Mouse (Mus musculus): Measurements from ENCODE around the gene Hyal2.
A peak's percentile ranks its signal among the peaks of the same experiment; 100 is the strongest.
"Not testable (repeated sequence)": the region's sequence is repeated elsewhere in the genome, so short reads cannot be mapped to it uniquely, and the experiment has no call there.

The Hyal2 gene

DNA sequence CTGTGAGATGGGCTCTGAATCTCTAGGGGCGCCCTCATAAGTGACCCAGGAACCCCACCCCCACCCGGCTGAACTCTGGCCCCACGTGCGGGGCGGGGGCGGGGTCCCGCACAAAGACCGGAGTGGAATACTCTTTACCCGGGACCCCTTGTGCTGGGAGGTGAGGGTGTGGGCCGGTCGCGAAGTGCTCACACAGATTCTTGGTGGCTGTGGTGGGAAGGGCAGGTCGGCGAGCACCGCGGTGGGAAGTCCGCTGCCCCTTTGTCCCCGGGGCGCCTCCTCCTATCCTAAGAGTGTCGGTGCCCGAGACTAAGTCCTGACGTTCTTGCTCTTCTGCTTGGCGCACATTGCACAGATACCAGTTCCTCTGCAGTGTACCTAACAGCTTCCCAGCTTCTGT, 1.5 kb downstream of the Hyal2 start:
- DNase-seq (ENCODE audit: low spot score in 2 of 2), result no peak

DNA sequence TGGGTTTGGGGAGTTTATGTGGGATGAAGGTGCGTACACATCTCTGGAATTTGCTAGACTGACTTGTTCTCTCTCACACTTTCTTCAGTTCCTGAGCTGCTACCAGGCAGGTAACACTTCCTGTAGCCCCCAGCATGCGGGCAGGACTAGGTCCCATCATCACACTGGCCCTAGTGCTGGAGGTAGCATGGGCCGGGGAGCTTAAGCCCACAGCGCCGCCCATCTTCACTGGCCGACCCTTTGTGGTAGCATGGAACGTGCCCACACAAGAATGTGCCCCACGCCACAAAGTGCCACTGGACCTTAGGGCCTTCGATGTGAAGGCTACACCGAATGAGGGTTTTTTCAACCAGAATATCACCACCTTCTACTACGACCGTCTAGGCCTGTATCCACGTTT, 2.3 kb downstream of the Hyal2 start:
- DNase-seq (ENCODE audit: low spot score in 2 of 2), result no peak

DNA sequence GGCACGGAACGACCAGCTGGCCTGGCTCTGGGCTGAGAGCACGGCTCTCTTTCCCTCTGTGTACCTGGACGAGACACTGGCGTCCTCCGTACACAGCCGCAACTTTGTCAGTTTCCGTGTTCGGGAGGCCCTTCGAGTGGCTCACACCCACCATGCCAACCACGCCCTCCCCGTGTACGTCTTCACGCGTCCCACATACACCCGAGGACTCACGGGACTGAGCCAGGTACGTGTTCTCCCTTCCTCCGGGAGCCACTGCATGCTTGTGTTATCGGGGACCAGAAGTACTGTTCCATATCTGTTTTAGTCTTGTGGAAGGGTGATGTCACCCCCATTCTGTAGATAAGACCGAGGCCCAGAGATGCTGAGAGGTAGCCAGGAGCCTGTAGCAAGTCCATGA, 3.1 kb downstream of the Hyal2 start:
- DNase-seq (ENCODE audit: low spot score in 2 of 2), result no peak

DNA sequence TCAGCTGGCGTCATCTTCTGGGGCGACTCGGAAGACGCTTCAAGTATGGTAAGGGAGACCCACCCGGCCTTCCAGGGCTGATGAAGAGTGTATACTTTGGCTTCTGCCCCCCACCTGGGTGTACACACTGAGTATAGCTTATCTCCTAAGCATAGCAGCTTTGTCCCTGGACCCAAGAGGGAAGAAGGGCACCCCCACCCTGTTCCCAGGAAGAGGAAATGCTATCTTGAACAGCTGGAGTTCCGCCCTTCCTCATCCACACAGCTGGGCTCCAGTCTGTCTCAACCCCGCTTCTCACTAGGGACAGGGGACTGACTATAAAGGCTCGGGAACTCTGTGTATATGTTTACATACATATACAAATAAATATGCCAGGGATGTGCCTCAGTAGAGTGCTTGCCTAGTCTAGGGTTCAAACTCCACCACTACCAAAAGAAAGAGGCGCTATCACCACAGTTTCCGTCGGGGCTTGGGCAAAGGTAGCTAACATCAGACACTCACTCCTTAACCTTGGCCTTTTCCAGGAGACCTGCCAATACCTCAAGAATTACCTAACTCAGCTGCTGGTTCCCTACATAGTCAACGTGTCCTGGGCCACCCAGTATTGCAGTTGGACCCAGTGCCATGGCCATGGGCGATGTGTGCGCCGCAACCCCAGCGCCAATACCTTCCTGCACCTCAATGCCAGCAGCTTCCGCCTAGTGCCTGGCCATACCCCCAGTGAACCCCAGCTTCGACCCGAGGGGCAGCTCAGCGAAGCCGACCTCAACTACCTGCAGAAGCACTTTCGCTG, 4.0 kb downstream of the Hyal2 start:
- DNase-seq (ENCODE audit: low spot score in 2 of 2), result no peak

- DNase-seq (ENCODE audit: low spot score in 2 of 2), result no peak
These were observed 4.5 kb downstream of the Hyal2 start for GRCm38 (mm10) chr9:107572327-107572662.

DNA sequence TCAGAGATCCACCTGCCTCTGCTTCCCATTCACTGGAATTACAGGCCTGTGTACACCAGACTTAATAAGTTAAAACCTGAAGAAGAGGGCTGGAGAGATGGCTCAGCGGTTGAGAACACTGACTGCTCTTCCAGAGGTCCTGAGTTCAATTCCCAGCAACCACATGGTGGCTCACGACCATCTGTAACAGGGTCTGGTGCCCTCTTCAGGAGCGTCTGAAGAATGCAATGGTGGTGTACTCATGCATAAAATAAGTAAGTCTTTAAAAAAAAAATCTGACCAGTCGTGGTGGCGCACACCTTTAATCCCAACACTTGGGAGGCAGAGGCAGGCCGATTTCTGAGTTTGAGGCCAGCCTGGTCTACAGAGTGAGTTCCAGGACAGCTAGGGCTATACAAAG, 6.0 kb downstream of the Hyal2 start:
- not testable (repeated sequence) for DNase-seq (ENCODE audit: low spot score in 2 of 2)

DNA sequence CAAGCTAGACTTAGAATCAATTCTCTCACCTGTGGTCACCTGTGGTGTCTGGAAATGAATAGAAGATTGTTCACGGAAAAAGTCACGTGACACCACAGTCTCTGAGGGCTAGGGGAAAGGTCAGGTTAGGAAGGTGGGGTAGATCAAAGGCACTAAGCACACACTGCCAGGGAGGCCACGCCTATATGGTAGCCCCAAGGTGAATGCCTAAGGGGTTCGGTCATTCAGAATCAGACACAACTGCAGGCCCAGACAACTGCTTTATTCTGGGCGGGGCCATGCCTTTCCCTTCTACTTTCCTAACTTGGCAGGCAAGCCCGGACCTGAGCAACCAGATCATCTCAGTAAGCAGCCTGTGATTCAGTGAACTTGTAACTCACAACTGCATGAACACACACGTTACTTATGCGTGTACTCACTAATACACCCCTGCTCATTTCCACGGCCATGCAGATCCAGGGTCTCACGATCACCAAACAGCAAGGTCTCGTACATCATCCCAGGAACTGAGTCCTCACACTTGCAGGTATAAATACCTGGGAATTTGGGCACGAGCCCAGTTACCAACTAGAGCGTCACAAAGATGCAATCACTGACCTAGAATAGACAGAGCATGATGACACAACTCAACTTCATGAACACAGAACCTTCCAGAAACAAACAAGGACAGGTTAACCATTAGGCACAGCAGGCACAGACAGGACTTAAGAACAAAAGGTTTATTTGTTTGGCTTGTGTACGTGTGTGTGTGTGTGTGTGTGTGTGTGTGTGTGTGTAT, 8.0 kb downstream of the Hyal2 start:
- no peak for DNase-seq (ENCODE audit: low spot score in 2 of 2)

GRCm38 (mm10) chr9:107576357-107577107, 8.8 kb downstream of the Hyal2 start, which contains the start of gene Hyal1:
Gene Hyal1, plus strand, starts transcription at chr9:107576927.
- DNase-seq (ENCODE audit: low spot score in 2 of 2), result no peak

- no peak for DNase-seq (ENCODE audit: low spot score in 2 of 2)
These were observed 10.1 kb downstream of the Hyal2 start for GRCm38 (mm10) chr9:107577871-107578270.

- DNase-seq (ENCODE audit: low spot score in 2 of 2), result no peak
These were observed 10.8 kb downstream of the Hyal2 start, which contains the start of gene Naa80 for GRCm38 (mm10) chr9:107578587-107578986. Gene Naa80, plus strand, starts transcription at chr9:107578887.

DNA sequence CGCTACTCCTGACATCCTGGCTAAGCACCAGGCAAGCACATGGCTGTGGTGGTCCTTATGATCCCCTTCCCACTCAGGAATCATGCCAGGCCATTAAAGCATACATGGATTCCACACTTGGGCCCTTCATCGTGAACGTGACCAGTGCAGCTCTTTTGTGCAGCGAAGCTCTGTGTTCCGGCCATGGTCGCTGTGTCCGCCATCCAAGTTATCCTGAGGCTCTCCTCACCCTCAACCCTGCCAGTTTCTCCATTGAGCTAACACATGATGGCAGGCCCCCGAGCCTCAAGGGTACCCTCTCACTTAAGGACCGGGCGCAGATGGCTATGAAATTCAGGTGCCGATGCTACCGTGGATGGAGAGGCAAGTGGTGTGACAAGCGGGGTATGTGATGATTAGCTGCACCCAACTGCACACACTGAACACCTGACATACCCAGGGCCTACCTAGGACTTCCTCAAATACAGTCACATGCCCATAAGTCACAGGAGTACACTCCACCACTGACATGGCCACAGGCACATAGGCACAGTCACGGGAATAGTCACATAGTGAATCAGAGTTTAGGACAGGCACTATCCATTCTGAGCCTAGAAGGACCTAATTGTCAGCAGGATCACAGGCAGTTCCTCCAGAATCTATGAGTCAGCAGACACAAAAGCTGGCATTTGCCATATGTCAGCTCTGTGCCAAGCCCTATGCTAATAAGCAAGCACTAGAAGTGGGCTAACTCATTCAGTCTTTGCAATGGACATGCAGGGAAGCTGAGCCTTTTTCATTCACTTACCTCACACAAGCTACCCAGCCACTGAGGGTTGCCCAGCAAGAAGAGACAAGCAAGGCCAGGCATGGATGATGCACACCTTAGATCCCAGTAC, 11.5 kb downstream of the Hyal2 start:
- DNase-seq (ENCODE audit: low spot score in 2 of 2), result no peak

- DNase-seq (ENCODE audit: low spot score in 2 of 2), result peak; percentile 70 to 74
These were observed 13.0 kb downstream of the Hyal2 start, which contains the start of gene Hyal3 for GRCm38 (mm10) chr9:107580501-107581317. Gene Hyal3, plus strand, starts transcription at chr9:107580818.

DNA sequence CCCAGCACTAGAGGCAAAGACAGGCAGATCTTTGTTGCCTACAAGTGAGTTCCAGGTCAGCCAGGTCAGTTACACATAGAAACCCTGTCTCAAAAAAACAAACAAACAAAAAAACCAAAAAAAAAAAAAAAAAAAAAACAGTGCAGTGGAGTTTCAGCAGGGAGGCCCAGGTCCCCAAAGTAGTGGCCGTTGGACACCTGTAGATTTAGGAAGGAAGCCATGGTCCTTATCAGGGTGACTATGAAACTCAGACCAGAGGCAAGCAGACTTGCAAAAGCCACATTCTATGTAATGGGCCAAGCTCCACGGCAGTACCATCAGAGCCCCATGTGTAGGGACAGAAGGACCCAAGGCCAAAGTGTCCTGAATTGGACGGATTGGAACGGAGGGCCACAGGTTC, 13.8 kb downstream of the Hyal2 start:
- no peak for DNase-seq (ENCODE audit: low spot score in 2 of 2)

- DNase-seq (ENCODE audit: low spot score in 2 of 2), result no peak
These were observed 14.8 kb downstream of the Hyal2 start for GRCm38 (mm10) chr9:107582509-107583062.

- DNase-seq (ENCODE audit: low spot score in 2 of 2), result no peak
These were observed 15.4 kb downstream of the Hyal2 start for GRCm38 (mm10) chr9:107583174-107583573.

DNA sequence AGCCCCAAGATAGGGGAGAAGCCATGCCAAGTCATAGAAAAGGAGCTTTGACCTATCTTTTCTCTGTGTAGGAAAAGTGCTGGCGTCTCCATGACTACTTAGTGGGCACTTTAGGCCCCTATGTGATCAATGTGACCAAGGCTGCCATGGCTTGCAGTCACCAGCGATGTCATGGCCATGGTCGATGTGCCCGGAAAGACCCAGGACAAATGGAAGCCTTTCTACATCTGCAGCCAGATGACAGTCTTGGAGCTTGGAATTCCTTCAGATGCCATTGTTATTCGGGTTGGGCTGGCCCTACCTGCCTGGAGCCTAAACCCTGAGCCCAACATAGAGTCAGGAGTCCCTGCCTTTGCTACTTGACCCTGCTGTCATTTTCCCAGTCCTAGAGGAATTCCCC, 18.8 kb downstream of the Hyal2 start:
- DNase-seq (ENCODE audit: low spot score in 2 of 2), result no peak

- peak; percentile 92 to 95 for DNase-seq (ENCODE audit: low spot score in 2 of 2)
These were observed 19.5 kb downstream of the Hyal2 start, which contains the start of gene Ifrd2 for GRCm38 (mm10) chr9:107586974-107587832. Gene Ifrd2, plus strand, starts transcription at chr9:107587642.

DNA sequence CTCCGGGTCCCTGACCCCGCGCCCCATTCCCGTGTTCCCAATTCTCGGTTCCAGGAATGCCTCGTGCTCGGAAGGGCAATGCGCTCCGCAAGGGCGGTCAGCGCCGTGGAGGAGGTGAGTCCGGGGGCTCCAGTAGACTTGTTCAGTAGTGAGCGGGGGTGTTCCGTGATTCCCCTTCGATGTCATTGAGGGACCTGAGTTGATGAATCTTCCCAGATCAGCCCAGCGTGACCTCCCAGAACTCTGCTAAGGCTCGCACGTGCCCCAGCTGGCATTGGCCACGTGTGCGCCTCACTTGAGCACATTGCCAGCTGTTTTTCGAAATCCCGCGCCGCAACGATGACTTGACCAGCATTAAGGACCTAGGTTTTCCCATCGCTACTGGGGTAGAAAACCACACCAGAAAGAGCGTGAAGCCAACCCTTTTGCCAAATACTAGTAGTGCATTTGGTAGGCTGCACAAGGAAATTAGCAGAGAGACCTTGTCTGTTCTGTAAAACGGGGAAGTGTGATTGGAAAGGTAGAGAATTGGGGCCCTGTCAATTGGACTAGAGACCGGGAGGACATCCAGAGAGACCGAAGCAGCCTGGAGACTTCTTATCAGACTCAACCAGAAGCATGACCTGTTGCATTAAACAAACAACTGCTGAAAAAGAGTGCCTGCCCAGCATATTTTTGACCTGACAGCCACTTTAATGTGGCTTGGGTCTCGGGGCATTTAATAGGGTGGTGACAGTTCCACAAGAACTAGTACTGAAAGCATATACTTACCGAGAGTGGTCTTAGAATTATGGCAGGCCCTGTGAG, 20.3 kb downstream of the Hyal2 start:
- DNase-seq (ENCODE audit: low spot score in 2 of 2), result peak in 1 of 2 experiments; percentile 42
